Mouse (Mus musculus) MEL (cell line): ENCODE measurements around the gene Crebbp. TPM values are rescaled to one million over a fixed set of nuclear protein-coding genes. Genes with fewer than 3 reads are reported as not detected.

Experiments used
- DNase-seq: peaks from one replicate; pipeline ENCODE4 v3.0.0; 2011; ENCODE audit warnings: low read depth, low spot score
- H3K27ac ChIP-seq: 2 replicates; pipeline ENCODE4 v1.5.1; 2012; ENCODE audit warnings: low read depth, mild to moderate bottlenecking, control low read depth, low read length, moderate library complexity; ENCODE audit not compliant: control insufficient read depth
- H3K27me3 ChIP-seq, 2 experiments: fragments of 150-350 bp in 1 of 2; sonication (generic) in 1 of 2; 2 replicates each; pipeline ENCODE4 v1.6.1; 2012; ENCODE audit warnings: low read length in 2 of 2, mild to moderate bottlenecking in 2 of 2, improper control_type of control experiment in 1 of 2, moderate library complexity in 1 of 2; ENCODE audit not compliant: insufficient read depth in 2 of 2, control insufficient read depth in 1 of 2
- H3K36me3 ChIP-seq, 2 experiments: 2 replicates each; pipeline ENCODE4 v1.6.1; 2012 to 2014; ENCODE audit warnings: low read length in 2 of 2, improper control_type of control experiment in 1 of 2, inconsistent platforms in 1 of 2, mild to moderate bottlenecking in 1 of 2; ENCODE audit not compliant: insufficient read depth in 2 of 2, control insufficient read depth in 1 of 2
- H3K4me1 ChIP-seq, 2 experiments: fragments of 150-350 bp in 1 of 2; sonication (generic) in 1 of 2; 2 replicates each; pipeline ENCODE4 v1.6.1; 2012; ENCODE audit warnings: low read length in 2 of 2, improper control_type of control experiment in 1 of 2, mild to moderate bottlenecking in 1 of 2; ENCODE audit not compliant: insufficient read depth in 2 of 2, control insufficient read depth in 1 of 2
- H3K4me3 ChIP-seq, 2 experiments: fragments of 150-350 bp in 1 of 2; sonication (generic) in 1 of 2; 2 replicates each; pipeline ENCODE4 v1.5.1; 2012; ENCODE audit warnings: low read depth in 2 of 2, low read length in 2 of 2, mild to moderate bottlenecking in 2 of 2, moderate library complexity in 2 of 2, control low read depth in 1 of 2, improper control_type of control experiment in 1 of 2; ENCODE audit not compliant: control insufficient read depth in 1 of 2, insufficient read depth in 1 of 2
- H3K79me2 ChIP-seq: 2 replicates; pipeline ENCODE4 v1.6.1; 2012; ENCODE audit warnings: mild to moderate bottlenecking, low read length, moderate library complexity; ENCODE audit not compliant: control insufficient read depth, poor library complexity, insufficient read depth
- H3K9ac ChIP-seq: 2 replicates; pipeline ENCODE4 v1.6.1; 2012; ENCODE audit warnings: low read depth, mild to moderate bottlenecking, control low read depth, low read length, moderate library complexity; ENCODE audit not compliant: control insufficient read depth, poor library complexity, severe bottlenecking
- H3K9me3 ChIP-seq: fragments of 150-350 bp; sonication (generic); replicated peaks from 2 replicates; pipeline ENCODE4 v1.6.1; 2012; ENCODE audit warnings: mild to moderate bottlenecking, low read length, improper control_type of control experiment, moderate library complexity; ENCODE audit not compliant: insufficient read depth
- CTCF ChIP-seq, 3 experiments: IDR thresholded peaks in 2 of 3; conservative IDR thresholded peaks in 1 of 3; 2 replicates each; pipeline ENCODE4 v1.5.1; 2011 to 2012; ENCODE audit warnings: low read length in 3 of 3, low read depth in 2 of 3, mild to moderate bottlenecking in 2 of 3, improper control_type of control experiment in 1 of 3, inconsistent platforms in 1 of 3, mixed read lengths in 1 of 3, moderate library complexity in 1 of 3; ENCODE audit not compliant: control insufficient read depth in 1 of 3, insufficient read depth in 1 of 3, poor library complexity in 1 of 3, severe bottlenecking in 1 of 3
- ELF1 ChIP-seq: IDR thresholded peaks from 2 replicates; pipeline ENCODE4 v1.6.1; 2014; ENCODE audit warnings: low read depth, mild to moderate bottlenecking, inconsistent platforms, low read length, improper control_type of control experiment, moderate library complexity
- EP300 ChIP-seq, 2 experiments: IDR thresholded peaks; 2 replicates each; pipeline ENCODE4 v1.6.1; 2011; ENCODE audit warnings: improper control_type of control experiment in 2 of 2, low read length in 2 of 2, low read depth in 1 of 2, mild to moderate bottlenecking in 1 of 2
- ETS1 ChIP-seq: IDR thresholded peaks from 2 replicates; pipeline ENCODE4 v1.6.1; 2012; ENCODE audit warnings: low read depth, mild to moderate bottlenecking, inconsistent platforms, low read length, improper control_type of control experiment, moderate library complexity
- GATA1 ChIP-seq: IDR thresholded peaks from 2 replicates; pipeline ENCODE4 v1.6.1; 2011; ENCODE audit warnings: low read depth, low read length, improper control_type of control experiment
- HCFC1 ChIP-seq: IDR thresholded peaks from 2 replicates; pipeline ENCODE4 v1.6.1; 2012; ENCODE audit warnings: low read depth, mild to moderate bottlenecking, inconsistent platforms, low read length, improper control_type of control experiment, moderate library complexity
- MAZ ChIP-seq: IDR thresholded peaks from 2 replicates; pipeline ENCODE4 v1.6.1; 2012; ENCODE audit warnings: low read depth, mild to moderate bottlenecking, inconsistent platforms, low read length, improper control_type of control experiment
- MXI1 ChIP-seq: IDR thresholded peaks from 2 replicates; pipeline ENCODE4 v1.6.1; 2011; ENCODE audit warnings: mild to moderate bottlenecking, low read depth, low read length, improper control_type of control experiment
- MYC ChIP-seq: IDR thresholded peaks from 2 replicates; pipeline ENCODE4 v1.6.1; 2011; ENCODE audit warnings: low read depth, mild to moderate bottlenecking, low read length, improper control_type of control experiment, moderate library complexity
- RCOR1 ChIP-seq: IDR thresholded peaks from 2 replicates; pipeline ENCODE4 v1.6.1; 2012; ENCODE audit warnings: low read depth, mild to moderate bottlenecking, inconsistent platforms, low read length, improper control_type of control experiment
- SIN3A ChIP-seq: IDR thresholded peaks from 2 replicates; pipeline ENCODE4 v1.6.1; 2012; ENCODE audit warnings: low read length, improper control_type of control experiment, inconsistent platforms
- TAL1 ChIP-seq: IDR thresholded peaks from 2 replicates; pipeline ENCODE4 v1.6.1; 2012; ENCODE audit warnings: mild to moderate bottlenecking, inconsistent platforms, low read length, moderate library complexity, mixed read lengths
- TBP ChIP-seq: IDR thresholded peaks from 2 replicates; pipeline ENCODE4 v1.8.0; 2011; ENCODE audit warnings: low read depth, low read length, improper control_type of control experiment
- TCF12 ChIP-seq: IDR thresholded peaks from 2 replicates; pipeline ENCODE4 v1.6.1; 2014; ENCODE audit warnings: low read depth, mild to moderate bottlenecking, inconsistent platforms, low read length, improper control_type of control experiment, moderate library complexity
- ZKSCAN1 ChIP-seq: IDR thresholded peaks from 2 replicates; pipeline ENCODE4 v1.6.1; 2012; ENCODE audit warnings: low read depth, mild to moderate bottlenecking, inconsistent platforms, low read length, improper control_type of control experiment, moderate library complexity
- ZMIZ1 ChIP-seq: IDR thresholded peaks from 2 replicates; pipeline ENCODE4 v1.6.1; 2012; ENCODE audit warnings: low read depth, mild to moderate bottlenecking, inconsistent platforms, low read length, improper control_type of control experiment, moderate library complexity
- ZNF384 ChIP-seq: IDR thresholded peaks from 2 replicates; pipeline ENCODE4 v1.6.1; 2012; ENCODE audit warnings: low read depth, mild to moderate bottlenecking, inconsistent platforms, low read length, improper control_type of control experiment
- polyA plus RNA-seq, 2 experiments: library from polyadenylated mRNA; stranded (reverse) in 1 of 2; unstranded in 1 of 2; fragments of >175 nt in 1 of 2; fragments of >200 nt in 1 of 2; gene quantifications; 2 replicates each; pipeline versions ENCODE4 v1.2.1 to v1.2.4; 2012; ENCODE audit warnings: low replicate concordance in 2 of 2, low read depth in 1 of 2; ENCODE audit not compliant: insufficient read length in 2 of 2, insufficient read depth in 1 of 2, missing spikeins in 1 of 2
- total RNA-seq: library from RNA; depleted of rRNA; stranded (reverse); fragments of 300-350 nt; gene quantifications from 2 replicates; pipeline ENCODE4 v1.2.3, GENCODE M21; 2012

Gene Crebbp
- total and polyA plus RNA-seq, 3 experiments: 4.7 to 145 (median 7.0) TPM

DNA sequence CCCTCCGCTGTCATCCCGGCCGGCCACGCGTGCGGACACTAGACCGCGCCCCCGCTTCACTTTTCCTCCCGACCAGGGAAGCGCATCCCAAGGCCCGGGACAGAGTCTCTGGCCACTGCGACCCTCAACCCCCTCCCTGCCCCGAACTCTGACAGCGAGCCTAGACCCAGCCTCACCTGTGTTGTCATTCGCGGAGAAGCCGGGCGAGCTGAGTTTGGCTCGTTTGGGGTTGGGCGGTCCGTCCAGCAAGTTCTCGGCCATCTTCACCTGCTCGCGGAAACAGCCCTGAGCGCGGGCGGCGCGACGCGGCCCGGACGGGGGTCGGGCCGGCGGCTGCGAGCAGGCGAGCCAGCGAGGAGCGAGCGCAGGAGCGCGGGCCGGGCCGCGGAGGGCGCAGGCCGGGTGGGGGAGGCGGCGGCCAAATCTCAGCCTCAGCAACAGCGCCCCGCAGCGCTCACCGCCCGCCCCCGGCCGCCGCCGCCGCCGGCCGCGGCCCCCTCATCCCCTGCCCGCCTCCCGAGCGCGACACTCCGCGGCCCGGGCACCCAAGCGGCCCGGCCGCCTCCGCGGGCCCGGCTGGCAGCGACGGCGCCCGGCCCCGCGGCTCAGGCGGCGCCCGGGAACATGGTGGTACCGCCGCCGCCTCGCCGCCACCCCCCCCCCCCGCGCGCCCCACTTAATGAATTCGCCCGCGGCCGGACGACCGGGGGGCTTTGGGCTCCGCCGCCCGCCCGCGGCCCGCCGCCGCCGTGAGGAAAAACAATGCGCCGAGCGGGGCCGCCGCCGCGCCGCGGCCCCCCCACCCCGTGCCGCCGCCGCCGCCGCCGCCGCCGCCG is 616 bp downstream of the Crebbp start:
- peak overlapping the region; percentile 73 to 91 for H3K4me3 ChIP-seq
- peaks cover 19% of the 10 kb centered on the region for H3K79me2 ChIP-seq
- peak; percentile 28 for DNase-seq
- peaks cover 0 to 4% of the 10 kb centered on the region in 2 experiments; a peak in 2 of 4 replicates for H3K27me3 ChIP-seq
- H3K9ac ChIP-seq: peak overlapping the region; percentile 70
- H3K4me1 ChIP-seq: peaks cover 4 to 12% of the 10 kb centered on the region in 2 experiments
- TF ChIP-seq HCFC1 (0 out of 2 replicates have a peak, but pooled peaks have one; percentile 17), CTCF (IDR thresholded peaks at IDR 0.05 in 2 of 3, conservative IDR thresholded peaks at IDR 0.05 in 1 of 3; ENCODE audit: control insufficient read depth in 1 of 3, insufficient read depth in 1 of 3, low read depth in 2 of 3, low read length in 3 of 3, poor library complexity in 1 of 3, severe bottlenecking in 1 of 3) (peak in 1 of 3 experiments; percentile 43; a peak in 2 of 6 replicates), EP300 (IDR thresholded peaks at IDR 0.05; ENCODE audit: low read depth in 1 of 2, low read length in 2 of 2) (no peak)
- H3K36me3 ChIP-seq: peaks cover 0 to 14% of the 10 kb centered on the region in 2 experiments; a peak in 2 of 4 replicates
- H3K27ac ChIP-seq: no peak overlapping the region
- H3K9me3 ChIP-seq: no peaks in the 10 kb centered on the region

DNA sequence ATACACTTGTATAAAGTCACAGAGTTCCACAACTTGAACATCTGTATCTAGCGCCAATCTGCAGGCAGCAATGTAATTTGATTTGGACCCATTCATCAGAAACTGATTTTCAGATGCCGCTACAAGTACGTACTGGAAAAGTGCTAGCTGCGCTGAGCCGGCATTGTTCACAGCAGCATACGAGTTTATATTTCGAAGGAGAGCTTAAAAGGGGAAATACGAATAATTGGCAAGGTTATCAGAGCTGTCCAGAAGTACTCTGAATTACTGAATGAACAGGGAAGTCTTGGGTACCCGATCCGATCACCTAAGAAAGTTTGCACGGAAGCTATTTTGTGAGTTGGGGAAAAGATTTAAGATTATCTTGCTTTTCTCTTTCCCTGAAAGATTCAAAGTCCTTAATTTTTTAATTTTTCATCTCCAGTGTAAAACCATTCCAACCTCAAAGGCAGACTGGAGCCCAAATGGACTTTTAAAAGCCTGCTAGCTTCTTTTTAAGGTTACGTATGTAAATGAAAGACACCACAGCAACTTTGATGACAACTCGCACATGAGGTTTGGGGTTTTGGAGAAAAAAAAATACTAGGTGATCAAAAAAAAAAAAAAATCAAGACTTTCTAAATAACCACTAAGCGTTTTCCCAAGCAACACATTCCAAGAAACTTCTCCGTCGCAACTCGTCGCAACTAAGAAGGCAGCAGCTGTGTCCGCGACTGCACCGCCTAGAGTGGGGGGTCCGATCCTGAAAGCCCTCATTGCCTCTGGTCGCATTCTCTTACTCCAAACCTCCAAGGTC is 1.4 kb downstream of the Crebbp start:
- TF ChIP-seq TAL1: peak; percentile 87
- TF ChIP-seq TCF12: peak; percentile 80
- peak; percentile 95 for TF ChIP-seq RCOR1
- peak; percentile 80 for TF ChIP-seq GATA1
- TF ChIP-seq SIN3A: peak; percentile 14
- TF ChIP-seq ETS1: peak; percentile 67
- TF ChIP-seq ZKSCAN1: no peak
- TF ChIP-seq TBP: 0 out of 2 replicates have a peak, but pooled peaks have one; percentile 43
- 0 out of 2 replicates have a peak, but pooled peaks have one; percentile 37 for TF ChIP-seq MYC
- TF ChIP-seq ELF1: peak; percentile 45; the same call in 1 of the 2 replicates
- no peak for TF ChIP-seq MAZ
- TF ChIP-seq MXI1: peak; percentile 38
- TF ChIP-seq ZNF384: 0 out of 2 replicates have a peak, but pooled peaks have one; percentile 25
- TF ChIP-seq EP300 (IDR thresholded peaks at IDR 0.05; ENCODE audit: low read depth in 1 of 2, low read length in 2 of 2): peak; percentile 58 to 85
- no peak for TF ChIP-seq ZMIZ1
- Histone ChIP-seq H3K4me3 (peak overlapping the region; percentile 73 to 91), H3K79me2 (peaks cover 19% of the 10 kb centered on the region), H3K4me1 (peaks cover 4 to 12% of the 10 kb centered on the region in 2 experiments), H3K9ac (peak overlapping the region; percentile 65), H3K27me3 (no peaks in the 10 kb centered on the region; a peak in 1 of 4 replicates), H3K27ac (no peak overlapping the region), H3K36me3 (peaks cover 0 to 14% of the 10 kb centered on the region in 2 experiments; a peak in 2 of 4 replicates), H3K9me3 (no peaks in the 10 kb centered on the region)
- peak; percentile 90 for DNase-seq
